Mouse (Mus musculus) erythroblast, embryonic 14.5 days (primary cell): ENCODE measurements around the gene Ctdnep1.

Source experiments
- GATA1 ChIP-seq: IDR thresholded peaks from 2 replicates; pipeline ENCODE4 v1.6.1; 2012; ENCODE audit warnings: low read length, inconsistent platforms, mixed read lengths
- TAL1 ChIP-seq: IDR thresholded peaks from 3 replicates; pipeline ENCODE4 v1.6.1; 2012; ENCODE audit warnings: low read length, inconsistent platforms, mixed read lengths

GRCm38 (mm10) chr11:70024151-70024514 lies 43.2 kb downstream of the Ctdnep1 start:
- TF ChIP-seq GATA1 (no peak), TAL1 (no peak)
